8 mouse cellular contexts compared by ENCODE assay signal in genomic region chr19:59344304-59344711, GRCm38 (mm10). TPM values are rescaled to one million over a fixed set of nuclear protein-coding genes. Genes with fewer than 3 reads are reported as not detected.
DNase-seq lines count a peak whose midpoint lies in the region; ATAC-seq and TF ChIP-seq lines count a peak whose summit lies in the region.

No protein-coding gene starts in this region.

- peaks cover 62% of the 10 kb centered on the region for H3K79me2 ChIP-seq in C2C12 (ENCODE audit: control insufficient read depth, insufficient read depth)

- no peak for ATAC-seq in embryonic facial prominence, embryonic 13.5 days (ENCODE audit: insufficient number of reproducible peaks, insufficient read depth, low FRiP score, low TSS enrichment, low read depth)

- H3K9me3 ChIP-seq in embryonic facial prominence, embryonic 13.5 days: no peaks in the 10 kb centered on the region

- peaks cover under 1% of the 10 kb centered on the region for H3K27me3 ChIP-seq in C2C12 (ENCODE audit: control insufficient read depth, insufficient read depth, insufficient read length)
- no peaks in the 10 kb centered on the region for H3K27me3 ChIP-seq in embryonic facial prominence, embryonic 13.5 days

- WGBS in embryonic facial prominence, embryonic 13.5 days: 1% methylated on average over 14 of the region's 14 CpGs

- no peak for TF ChIP-seq CTCF in C2C12 (IDR thresholded peaks at IDR 0.05; ENCODE audit: control insufficient read depth, insufficient read depth, insufficient read length)

- peak overlapping the region; percentile 99 for H3K4me2 ChIP-seq in embryonic facial prominence, embryonic 13.5 days

- peak overlapping the region; percentile 88 for H3K9ac ChIP-seq in embryonic facial prominence, embryonic 13.5 days

- peaks cover 26% of the 10 kb centered on the region for H3K4me1 ChIP-seq in embryonic facial prominence, embryonic 13.5 days

- no peaks in the 10 kb centered on the region for H3K36me3 ChIP-seq in C2C12 (ENCODE audit: control insufficient read depth, insufficient read depth)
- no peaks in the 10 kb centered on the region for H3K36me3 ChIP-seq in embryonic facial prominence, embryonic 13.5 days

- H3K79me3 ChIP-seq in C2C12 (ENCODE audit: low read depth): peaks cover 50% of the 10 kb centered on the region

- peak overlapping the region; percentile 83 for H3ac ChIP-seq in C2C12 (ENCODE audit: control insufficient read depth, insufficient read length, low read depth)

- peak; percentile 64 for DNase-seq in adipocyte (ENCODE audit: low spot score)
- peak; percentile 27 for DNase-seq in heart, postnatal 4 days
- DNase-seq in layer of hippocampus, adult 9-11 months: peak; percentile 13
- peak; percentile 42 for DNase-seq in lung, postnatal 25 days (ENCODE audit: low spot score)
- peak; percentile 39 for DNase-seq in retina, postnatal 1 day
- DNase-seq in thymus, postnatal 36 days: peak; percentile 46 to 55

- H3K4me3 ChIP-seq in C2C12 (ENCODE audit: insufficient read depth, poor library complexity, severe bottlenecking): peak overlapping the region; percentile 74
- peak overlapping the region; percentile 93 for H3K4me3 ChIP-seq in embryonic facial prominence, embryonic 13.5 days

- no peak overlapping the region for H3K27ac ChIP-seq in embryonic facial prominence, embryonic 13.5 days

TF ChIP-seq in C2C12, 6 proteins besides CTCF, POLR2A, EP300 and RAD21:
- no peak for TF ChIP-seq MYOG (IDR thresholded peaks at IDR 0.05; ENCODE audit: control insufficient read depth, extremely low read depth, insufficient read length)
- TF ChIP-seq MAX (IDR thresholded peaks at IDR 0.05): peak; percentile 92

RNA-seq across cellular contexts. Expression of gene Pdzd8, which starts 1.3 kb away (rescaled TPM):
- 7.3 TPM for polyA plus RNA-seq in C2C12 (2012; fragmentation: generic; extraction: Trizol)
- 11.4 and 13.2 TPM in 2 replicates for polyA plus RNA-seq in embryonic facial prominence, embryonic 13.5 days (2015; fragmentation: Nextera tagmentation; extraction: Ambion mirVana)
- 10 to 100 TPM; 40.0 to 40.8 TPM for total RNA-seq in heart, postnatal 4 days (2021)

RNA-seq across cellular contexts. Expression of gene Rps12-ps3, which starts 22.2 kb away (rescaled TPM):
- 230 TPM for polyA plus RNA-seq in C2C12 (2012; fragmentation: generic; extraction: Trizol)
- 10.4 and 79.9 TPM in 2 replicates for polyA plus RNA-seq in embryonic facial prominence, embryonic 13.5 days (2015; fragmentation: Nextera tagmentation; extraction: Ambion mirVana)
- 100 to 1,000 TPM; 488 to 516 TPM for total RNA-seq in heart, postnatal 4 days (2021)

Comparison
In these comparisons a context has a peak if more than half of its experiments do, and no peak if none do; other contexts are left out.
1. DNase-seq: peak in every context shown above with its lines; median percentile 64 in adipocyte; 50 in thymus, postnatal 36 days; 42 in lung, postnatal 25 days; 39 in retina, postnatal 1 day; 27 in heart, postnatal 4 days; 13 in layer of hippocampus, adult 9-11 months.